In the genomic region with DNA sequence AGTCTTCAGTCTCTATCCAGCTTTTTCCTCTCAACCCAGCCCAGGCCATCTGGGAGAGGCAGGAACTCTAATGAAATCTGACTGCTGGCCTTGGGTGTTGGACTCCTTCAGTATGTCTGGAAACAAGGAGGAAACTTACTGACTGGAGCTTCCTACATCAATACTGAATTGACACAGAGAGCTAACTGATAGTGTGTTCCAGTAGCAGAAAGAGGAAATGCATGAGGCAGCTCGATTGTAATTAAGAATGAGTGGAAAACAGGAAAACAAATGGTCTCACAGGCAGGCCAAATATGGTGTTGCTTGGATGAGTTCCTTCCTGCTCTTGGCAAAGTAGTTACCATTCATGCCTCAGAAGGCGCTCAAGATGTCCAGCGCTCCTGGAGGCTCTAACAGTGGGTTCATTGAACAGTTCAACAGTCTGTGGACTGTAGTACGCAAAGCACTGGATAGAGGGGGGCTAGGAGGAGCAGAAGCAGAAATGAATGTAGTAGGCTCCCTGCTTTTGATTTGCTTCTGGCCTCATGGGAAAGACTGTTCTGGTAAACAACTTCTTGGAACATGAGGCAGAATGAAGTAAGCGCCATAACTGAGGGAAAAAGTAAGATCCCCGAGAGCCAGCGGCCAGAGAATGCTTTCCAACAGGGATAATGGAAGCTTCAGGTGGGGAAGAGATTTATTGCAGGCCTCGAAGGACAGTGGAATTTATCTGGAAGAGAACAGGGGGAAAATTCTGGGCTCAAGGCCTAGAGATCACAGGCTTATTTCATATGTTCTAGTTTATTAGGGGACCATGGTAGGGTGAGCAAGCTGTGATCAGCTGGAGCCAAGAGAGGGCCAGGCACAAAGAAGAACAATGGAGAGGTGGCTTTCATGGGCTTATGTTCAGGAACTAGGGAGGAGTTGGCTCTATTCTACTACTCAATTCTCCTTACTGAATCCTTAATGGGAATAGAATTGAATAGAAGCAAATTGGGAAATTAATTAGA, we compare ENCODE assay signal across 7 mouse cellular contexts.
A peak's percentile ranks its signal among the peaks of the same experiment; 100 is the strongest.
DNase-seq lines count a peak whose midpoint lies in the region; ATAC-seq and TF ChIP-seq lines count a peak whose summit lies in the region.

No protein-coding gene starts in this region.

- H3K9ac ChIP-seq in lung, embryonic 14.5 days = no peak overlapping the region
- no peak overlapping the region for H3K9ac ChIP-seq in liver, embryonic 15.5 days

- no peaks in the 10 kb centered on the region for H3K4me1 ChIP-seq in lung, embryonic 14.5 days (ENCODE audit: insufficient read depth)
- no peaks in the 10 kb centered on the region; the same call in 1 of the 2 replicates for H3K4me1 ChIP-seq in lung, adult 2 months (ENCODE audit: control insufficient read depth, insufficient read depth, low read length)
- H3K4me1 ChIP-seq in kidney, adult 2 months (ENCODE audit: control insufficient read depth, insufficient read depth, low read length) = peaks cover 21% of the 10 kb centered on the region
- H3K4me1 ChIP-seq in liver, embryonic 15.5 days (replicated peaks) = no peaks in the 10 kb centered on the region

- H3K27me3 ChIP-seq in lung, embryonic 14.5 days (ENCODE audit: insufficient read depth, low read length) = peaks cover 42% of the 10 kb centered on the region
- H3K27me3 ChIP-seq in kidney, adult 2 months (replicated peaks; ENCODE audit: control insufficient read depth, insufficient read depth, low read length) = no peaks in the 10 kb centered on the region
- no peaks in the 10 kb centered on the region for H3K27me3 ChIP-seq in liver, embryonic 15.5 days

- H3K36me3 ChIP-seq in lung, embryonic 14.5 days (ENCODE audit: insufficient read depth) = no peaks in the 10 kb centered on the region
- no peaks in the 10 kb centered on the region for H3K36me3 ChIP-seq in kidney, adult 2 months (ENCODE audit: control insufficient read depth, insufficient read depth, low read length)
- H3K36me3 ChIP-seq in liver, embryonic 15.5 days (replicated peaks) = no peaks in the 10 kb centered on the region

- no peak overlapping the region for H3K4me3 ChIP-seq in lung, embryonic 14.5 days (ENCODE audit: low read depth, low read length)
- H3K4me3 ChIP-seq in lung, adult 2 months (replicated peaks; ENCODE audit: extremely low read depth, low read depth, low read length) = no peak overlapping the region
- no peak overlapping the region for H3K4me3 ChIP-seq in kidney, adult 2 months (ENCODE audit: insufficient read depth, low read depth, low read length)
- no peak overlapping the region for H3K4me3 ChIP-seq in liver, embryonic 15.5 days (replicated peaks)

- peak; percentile 68; the same call in 1 of the 2 replicates for ATAC-seq in lung, embryonic 14.5 days (ENCODE audit: insufficient read depth)
- ATAC-seq in liver, embryonic 15.5 days (ENCODE audit: insufficient read depth) = peak; percentile 15; the same call in 1 of the 2 replicates

- 76% methylated on average over 8 of the region's 8 CpGs for WGBS in lung, embryonic 14.5 days
- 58% methylated on average over 8 of the region's 8 CpGs for WGBS in lung, adult 2 months
- WGBS in kidney, adult 2 months = 50% methylated on average over 8 of the region's 8 CpGs
- 55% methylated on average over 8 of the region's 8 CpGs for WGBS in liver, embryonic 15.5 days (ENCODE audit: insufficient replicate concordance)

- TF ChIP-seq POLR2A in lung, adult 2 months (IDR thresholded peaks at IDR 0.05; ENCODE audit: borderline replicate concordance, extremely low read depth, low read depth, low read length) = no peak
- no peak for TF ChIP-seq POLR2A in kidney, adult 2 months (IDR thresholded peaks at IDR 0.05; ENCODE audit: low read depth, low read length)

- H3K4me2 ChIP-seq in lung, embryonic 14.5 days = no peak overlapping the region
- H3K4me2 ChIP-seq in liver, embryonic 15.5 days = no peak overlapping the region

- no peak overlapping the region for H3K27ac ChIP-seq in lung, embryonic 14.5 days (ENCODE audit: low read depth)
- peak overlapping the region; percentile 31 for H3K27ac ChIP-seq in kidney, adult 2 months (ENCODE audit: insufficient read depth, low read depth, low read length)
- no peak overlapping the region for H3K27ac ChIP-seq in liver, embryonic 15.5 days (replicated peaks)

- no peaks in the 10 kb centered on the region for H3K9me3 ChIP-seq in lung, embryonic 14.5 days (ENCODE audit: low read depth, low read length)
- H3K9me3 ChIP-seq in liver, embryonic 15.5 days (replicated peaks) = no peaks in the 10 kb centered on the region

- no peak for TF ChIP-seq CTCF in lung, embryonic 14.5 days (IDR thresholded peaks at IDR 0.05; ENCODE audit: low read depth)
- TF ChIP-seq CTCF in lung, adult 2 months (IDR thresholded peaks at IDR 0.05; ENCODE audit: insufficient read depth, low read length) = no peak
- no peak for TF ChIP-seq CTCF in kidney, adult 2 months (conservative IDR thresholded peaks at IDR 0.05; ENCODE audit: insufficient read depth, insufficient read length, low read depth, low read length)

- intact Hi-C loops in gastrocnemius, postnatal 36 days (cut with DNase I) = no loop called here

- peak; percentile 39 for DNase-seq in lung, embryonic 14.5 days
- no peak for DNase-seq in lung, adult 2 months
- DNase-seq in gastrocnemius, postnatal 36 days = peak; percentile 23 to 26
- DNase-seq in kidney, adult 2 months = peak; percentile 79
- no peak for DNase-seq in thymus, postnatal 36 days
- no peak for DNase-seq in testis, postnatal 10 days (ENCODE audit: low spot score)

Comparison
In these comparisons a context has a peak if more than half of its experiments do, and no peak if none do; other contexts are left out.
1. DNase-seq: peak in lung, embryonic 14.5 days (single experiment), gastrocnemius, postnatal 36 days (2 of 2) and kidney, adult 2 months (single experiment); none in lung, adult 2 months (single experiment), thymus, postnatal 36 days (0 of 2) and testis, postnatal 10 days (single experiment).